Mouse (Mus musculus) layer of hippocampus, adult 18-20 months (tissue): Measurements from ENCODE around the gene Slc35d1. TPM values are rescaled to one million over a fixed set of nuclear protein-coding genes. Genes with fewer than 3 reads are reported as not detected.

ENCODE experiments used
- DNase-seq, 2 experiments: peaks; one replicate each; pipeline ENCODE4 v3.0.0; 2022; ENCODE audit warnings: low spot score in 2 of 2
- long read RNA-seq: library from polyadenylated mRNA; stranded (forward); transcript quantifications from one replicate; pipeline ENCODE4 v2.0.0, GENCODE M21; 2021
- total RNA-seq, 2 experiments: library from RNA; stranded (reverse); gene quantifications; 2 replicates each; pipeline ENCODE4 v1.2.3; 2021

The Slc35d1 gene
- total RNA-seq, result 10 to 100 TPM; 12.6 to 15.1 TPM
- long read RNA-seq, full-length matches to known transcripts, result 9 of 10 reads
- long read RNA-seq, partial matches to known transcripts, result 0 of 10 reads
- long read RNA-seq, other reads (novel, unspliced or antisense), result 1 of 10 reads

- peak; percentile 80 to 81 for DNase-seq
These were observed at the start of gene Slc35d1 for GRCm38 (mm10) chr4:103214925-103215820. Gene Slc35d1 (minus strand): TSS chr4:103215164.

DNA sequence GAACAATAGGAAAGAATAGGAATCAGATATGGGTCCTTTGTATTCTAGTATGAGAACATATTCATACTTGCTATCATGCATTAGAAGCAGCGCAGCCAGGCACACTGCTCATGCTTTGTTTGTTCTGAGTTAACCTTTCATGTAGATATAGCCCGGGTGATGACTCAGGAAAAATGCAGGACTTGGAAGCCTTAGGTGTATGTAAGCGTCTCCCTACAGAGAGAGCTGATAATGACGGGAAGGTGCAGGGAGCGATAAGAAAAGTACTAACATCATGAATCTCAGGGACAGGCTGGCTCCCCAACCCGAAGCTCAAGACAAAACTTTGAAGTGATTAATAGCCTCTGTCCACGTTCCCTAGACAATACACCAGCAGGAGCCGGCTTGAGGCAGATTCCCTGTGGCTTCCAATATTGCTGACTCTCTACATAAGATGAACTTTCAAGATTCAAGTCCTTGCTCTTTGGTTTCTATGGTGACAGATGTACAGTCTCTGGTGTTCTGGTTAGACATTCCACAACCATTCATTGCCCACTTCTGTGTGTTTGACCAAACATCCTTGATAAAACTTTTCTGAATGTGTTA lies 48.9 kb upstream of the Slc35d1 start:
- no peak for DNase-seq

DNA sequence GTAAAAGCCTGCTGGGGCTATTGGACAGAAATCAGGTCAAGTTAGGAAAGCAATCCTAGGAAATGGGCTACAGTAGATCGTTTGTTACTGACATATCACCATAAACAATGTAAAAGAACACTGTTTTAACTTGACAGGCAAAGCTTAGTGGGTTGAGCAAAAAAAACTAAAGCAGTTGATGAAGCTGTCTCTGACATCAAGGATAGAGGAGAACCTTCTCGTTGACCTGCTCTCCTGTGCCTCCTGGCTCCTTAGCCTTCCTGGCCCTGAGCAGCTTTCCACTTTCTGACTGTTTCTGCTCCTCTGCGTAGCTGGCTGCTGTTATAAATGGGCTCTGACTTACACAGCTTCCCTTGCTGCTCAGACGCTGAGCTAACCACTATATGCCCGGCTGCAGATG lies 48.4 kb upstream of the Slc35d1 start:
- DNase-seq, result no peak

DNA sequence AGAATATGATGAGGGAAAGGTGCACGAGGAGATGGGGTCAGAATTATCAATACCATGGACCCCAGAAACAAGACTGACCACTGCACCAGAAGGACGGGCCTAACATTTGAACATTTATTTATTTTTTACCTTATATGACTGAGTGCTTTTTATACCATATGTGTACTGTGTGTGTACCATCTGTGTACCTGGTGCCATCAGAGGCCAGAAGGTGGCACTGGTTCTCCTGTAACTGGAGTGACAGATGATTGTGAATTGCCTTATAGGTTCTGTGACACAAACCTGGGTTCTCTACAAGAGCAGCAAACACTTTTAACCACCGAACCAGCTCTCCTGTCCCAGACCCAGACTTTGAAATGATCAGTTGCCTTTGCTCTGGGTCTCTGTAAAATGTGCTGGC lies 43.9 kb upstream of the Slc35d1 start:
- DNase-seq, result no peak

GRCm38 (mm10) chr4:103253846-103254245 lies 38.9 kb upstream of the Slc35d1 start:
- DNase-seq, result no peak

DNA sequence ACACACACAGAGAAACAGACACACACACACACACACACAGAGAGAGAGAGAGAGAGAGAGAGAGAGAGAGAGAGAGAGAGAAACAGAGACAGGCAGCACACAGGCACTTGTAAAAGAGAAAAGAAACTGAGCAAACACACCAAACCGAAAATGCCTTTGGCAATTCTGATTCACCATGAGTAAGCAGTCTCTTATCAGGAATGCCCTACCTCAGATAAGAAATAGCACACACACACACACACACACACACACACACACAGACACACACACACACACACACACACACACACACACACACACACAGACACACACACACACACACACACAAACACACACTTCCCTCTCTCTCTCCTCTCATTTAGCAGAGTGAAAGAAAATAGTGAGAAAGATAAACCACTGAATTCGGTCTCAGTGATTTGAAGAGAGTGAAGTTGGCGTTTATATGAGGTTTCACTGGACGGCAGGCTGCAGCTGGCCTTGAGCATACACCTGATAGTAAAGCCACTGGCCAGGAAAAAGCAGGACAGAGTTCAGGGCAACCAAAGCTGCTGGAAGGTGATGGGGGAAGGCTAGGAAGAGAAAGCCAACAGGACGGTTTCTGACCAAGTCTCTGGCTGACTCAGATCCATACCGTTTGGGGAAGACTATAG lies 34.6 kb upstream of the Slc35d1 start:
- no peak for DNase-seq

- no peak for DNase-seq
These were observed 32.8 kb upstream of the Slc35d1 start for GRCm38 (mm10) chr4:103247813-103248212.

DNA sequence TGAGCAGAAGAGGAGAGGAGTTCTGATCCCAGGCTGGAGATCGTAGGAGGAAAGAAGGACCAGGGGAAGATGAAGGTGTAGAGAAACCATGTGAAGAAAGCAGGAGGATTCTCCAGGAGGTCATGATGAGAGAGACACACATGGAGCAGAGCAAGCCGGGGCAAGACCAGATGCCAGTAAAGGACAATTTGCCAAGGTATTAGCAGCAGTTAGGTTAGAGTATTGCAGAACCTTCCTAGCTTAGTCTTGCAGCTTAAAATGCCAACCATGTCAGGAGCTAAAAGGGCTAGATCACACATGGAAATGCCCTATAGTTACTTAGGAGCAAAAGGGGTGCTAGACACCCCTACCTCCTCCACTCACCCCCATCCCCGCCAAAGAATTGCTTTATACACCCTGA lies 32.3 kb upstream of the Slc35d1 start:
- DNase-seq, result no peak

DNA sequence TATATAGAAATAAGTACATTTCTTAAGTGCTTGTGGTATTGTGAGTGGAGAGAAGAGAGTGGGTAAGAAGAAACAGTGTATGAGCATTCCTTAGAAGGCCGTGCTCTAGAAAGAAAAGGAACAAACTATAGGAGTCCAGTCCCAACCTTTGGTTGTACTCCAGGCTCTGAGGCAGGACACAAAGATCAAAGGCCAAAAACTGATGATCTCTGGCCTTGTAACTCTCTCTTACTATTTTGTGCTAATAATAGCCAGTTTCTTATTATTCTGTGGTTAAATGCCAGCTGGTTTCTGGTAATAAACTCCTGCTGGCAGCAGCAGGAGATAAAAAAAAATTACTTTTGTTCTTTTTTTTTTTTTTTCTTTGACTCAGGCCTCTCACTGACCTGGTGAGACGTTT lies 17.2 kb upstream of the Slc35d1 start:
- DNase-seq, result no peak

- DNase-seq, result no peak
These were observed 7.9 kb upstream of the Slc35d1 start for GRCm38 (mm10) chr4:103222854-103223253.

- no peak for DNase-seq
These were observed 6.8 kb upstream of the Slc35d1 start for GRCm38 (mm10) chr4:103221789-103222188.

DNA sequence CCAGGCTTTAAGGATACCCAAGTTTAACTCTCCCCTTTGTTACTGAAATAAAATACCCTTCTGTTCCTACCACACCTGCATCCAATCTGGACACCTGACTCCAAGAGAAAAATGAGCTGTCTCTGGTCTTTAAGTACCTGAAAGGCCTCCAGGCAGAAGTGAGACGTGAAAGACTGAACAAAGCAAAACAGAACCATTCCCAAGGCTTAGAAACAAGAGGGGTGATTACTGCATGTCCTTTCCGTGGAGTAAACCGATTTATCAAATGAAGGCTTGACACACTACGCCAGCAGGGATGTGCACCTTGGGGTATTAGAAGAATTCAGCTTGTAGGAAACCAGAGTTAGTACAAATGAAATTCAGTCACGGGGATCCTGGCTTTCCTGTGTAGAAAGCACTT lies 4.0 kb upstream of the Slc35d1 start:
- no peak for DNase-seq

GRCm38 (mm10) chr4:103216046-103216445 lies 1.1 kb upstream of the Slc35d1 start:
- DNase-seq, result no peak

DNA sequence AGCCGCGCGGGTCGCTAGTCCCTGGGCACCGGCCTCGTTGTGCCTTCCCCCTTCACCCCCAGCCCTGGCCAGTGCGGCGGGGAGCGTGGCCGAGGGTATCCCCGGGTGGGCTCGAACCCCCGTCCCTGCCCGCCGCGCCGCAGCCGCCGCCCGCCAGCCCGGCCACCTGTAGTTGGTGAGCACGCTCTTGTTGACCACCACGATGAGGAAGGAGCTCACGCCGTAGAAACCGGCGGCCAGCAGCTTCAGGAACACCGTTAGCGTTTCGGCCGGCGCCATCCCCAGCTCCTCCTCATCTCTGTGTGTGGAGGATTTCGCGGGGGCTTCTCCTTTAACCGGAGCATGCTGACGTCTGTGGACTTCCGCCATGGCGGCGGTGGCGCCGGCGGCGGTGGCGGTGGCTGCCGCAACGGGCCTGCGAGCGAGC lies 453 bp downstream of the Slc35d1 start:
- peak; percentile 70 to 84 for DNase-seq

GRCm38 (mm10) chr4:103213859-103214497 lies 986 bp downstream of the Slc35d1 start:
- DNase-seq, result peak in 1 of 2 experiments; percentile 37

DNA sequence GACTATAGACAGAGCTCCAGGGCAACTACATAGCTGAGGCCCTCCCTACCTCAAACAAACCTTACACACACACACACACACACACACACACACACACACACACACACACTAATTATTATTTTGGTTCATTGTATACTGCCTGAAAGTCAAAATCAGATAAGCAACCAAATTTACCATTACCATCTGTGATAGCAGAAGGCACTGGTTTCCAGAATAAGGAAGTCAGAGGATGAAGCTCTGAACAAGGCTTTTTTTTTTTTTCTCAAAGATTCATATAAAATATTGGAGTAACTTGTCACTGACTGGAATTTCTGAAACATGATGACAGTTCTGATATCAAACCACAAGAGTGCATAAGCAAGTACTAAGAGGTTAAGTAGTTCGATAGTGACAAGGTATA lies 6.4 kb downstream of the Slc35d1 start:
- no peak for DNase-seq

GRCm38 (mm10) chr4:103203646-103204045 lies 11.3 kb downstream of the Slc35d1 start:
- DNase-seq, result no peak

DNA sequence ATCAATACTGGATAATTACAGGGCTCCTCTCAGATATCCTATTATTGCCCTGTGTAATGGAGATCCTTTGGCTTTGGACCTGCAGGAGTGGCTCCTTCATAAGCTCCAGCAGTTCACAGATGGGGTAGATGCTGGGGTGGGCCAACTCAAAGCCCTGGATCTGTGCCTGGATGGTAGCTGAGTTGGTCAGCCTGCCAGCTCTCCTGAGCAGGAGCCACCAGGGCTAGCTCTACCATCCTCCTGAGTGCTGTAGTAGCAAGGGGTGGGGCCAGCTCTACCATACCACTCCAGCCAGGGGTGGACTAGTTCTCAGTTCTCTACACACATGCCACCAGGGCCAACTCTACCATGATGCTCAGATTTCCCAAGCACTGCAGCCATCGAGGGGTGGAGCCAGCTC lies 14.9 kb downstream of the Slc35d1 start:
- DNase-seq, result no peak

- no peak for DNase-seq
These were observed 15.9 kb downstream of the Slc35d1 start for GRCm38 (mm10) chr4:103199086-103199485.

- DNase-seq, result no peak
These were observed 17.6 kb downstream of the Slc35d1 start for GRCm38 (mm10) chr4:103197401-103197800.

DNA sequence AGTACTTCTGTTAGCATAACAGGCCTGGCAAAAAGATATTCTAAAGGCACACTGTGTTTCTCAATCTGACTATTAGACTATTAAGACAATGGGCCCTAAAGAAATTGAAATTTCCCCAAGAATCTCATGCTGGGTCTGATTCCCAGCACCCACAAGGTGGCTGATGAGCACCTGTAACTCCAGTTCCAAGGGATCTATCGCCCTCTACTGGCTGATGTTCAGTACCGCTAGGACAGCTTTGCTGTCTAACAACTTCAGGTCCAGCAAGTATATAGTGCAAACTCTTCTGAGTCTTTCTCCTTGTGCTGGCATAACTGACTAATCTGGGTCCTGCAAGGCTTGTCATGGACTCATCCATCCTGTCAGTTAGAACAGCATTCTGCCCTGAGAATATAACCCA lies 22.5 kb downstream of the Slc35d1 start:
- no peak for DNase-seq
